Comparison of ENCODE assay signal across 8 mouse cellular contexts in the genomic region with DNA sequence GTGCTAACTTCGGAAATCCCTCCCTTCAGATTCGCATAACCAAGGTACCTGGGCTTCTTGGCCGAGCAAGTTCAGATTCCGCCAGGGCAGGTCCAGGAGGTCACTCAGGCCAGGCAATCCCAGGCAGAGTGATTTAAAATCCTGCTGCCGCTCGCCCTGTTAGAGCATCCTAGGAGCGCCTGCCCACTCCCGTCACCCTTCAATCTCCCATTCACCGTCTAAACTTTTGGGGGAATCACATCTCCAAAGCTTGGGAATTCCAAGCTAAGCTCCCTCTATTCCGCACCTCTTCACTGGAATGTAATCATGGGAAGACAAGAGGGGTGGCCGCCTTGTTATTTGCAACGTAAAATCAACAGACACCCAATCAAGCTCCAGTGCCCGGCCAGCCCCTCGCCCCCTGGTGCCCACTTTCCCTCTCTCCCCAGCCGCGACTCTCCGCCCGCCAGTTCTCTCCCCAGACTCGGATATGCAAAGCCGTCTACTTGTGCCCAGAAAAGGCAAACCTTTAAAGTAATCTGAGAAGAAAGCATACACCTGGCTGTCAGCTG. TPM values are rescaled to one million over a fixed set of nuclear protein-coding genes. Genes with fewer than 3 reads are reported as not detected.
DNase-seq lines count a peak whose midpoint lies in the region; ATAC-seq and TF ChIP-seq lines count a peak whose summit lies in the region.

No protein-coding gene starts in this region.

- ATAC-seq in hindbrain, embryonic 16.5 days, result peak; percentile 13
- ATAC-seq in midbrain, embryonic 13.5 days, result peak; percentile 16

- H3K79me2 ChIP-seq in liver, adult 2 months (ENCODE audit: control insufficient read depth, insufficient read depth, low read length), result no peaks in the 10 kb centered on the region

- no peaks in the 10 kb centered on the region for H3K36me3 ChIP-seq in liver, adult 2 months (ENCODE audit: control insufficient read depth, insufficient read depth, low read length)
- H3K36me3 ChIP-seq in hindbrain, embryonic 16.5 days (ENCODE audit: control insufficient read depth, insufficient read depth, low read length), result no peaks in the 10 kb centered on the region
- H3K36me3 ChIP-seq in midbrain, embryonic 13.5 days, result no peaks in the 10 kb centered on the region
- no peaks in the 10 kb centered on the region for H3K36me3 ChIP-seq in thymus, adult 2 months (ENCODE audit: control insufficient read depth, insufficient read depth, low read length)

- 0 out of 2 replicates have a peak, but pooled peaks cover 2% of the 10 kb centered on the region for H3K27me3 ChIP-seq in cerebellum, adult 2 months (ENCODE audit: control insufficient read depth, insufficient read depth, low read length)
- peaks cover 2% of the 10 kb centered on the region; the same call in 1 of the 2 replicates for H3K27me3 ChIP-seq in liver, adult 2 months (ENCODE audit: control insufficient read depth, insufficient read depth, low read length)
- peaks cover 3% of the 10 kb centered on the region for H3K27me3 ChIP-seq in hindbrain, embryonic 16.5 days (replicated peaks; ENCODE audit: control insufficient read depth, insufficient read depth, low read length)
- H3K27me3 ChIP-seq in midbrain, embryonic 13.5 days, result peaks cover 44% of the 10 kb centered on the region
- H3K27me3 ChIP-seq in thymus, adult 2 months (ENCODE audit: control insufficient read depth, insufficient read depth, low read length), result peaks cover 14% of the 10 kb centered on the region

- peak overlapping the region; percentile 100 for H3K4me2 ChIP-seq in hindbrain, embryonic 16.5 days (ENCODE audit: low read length)
- H3K4me2 ChIP-seq in midbrain, embryonic 13.5 days (replicated peaks), result peak overlapping the region; percentile 99

- peak overlapping the region; percentile 28 for H3K4me3 ChIP-seq in cerebellum, adult 2 months (replicated peaks; ENCODE audit: insufficient read depth, low read depth, low read length)
- H3K4me3 ChIP-seq in liver, adult 2 months (ENCODE audit: insufficient read depth, low read depth, low read length), result no peak overlapping the region
- peak overlapping the region; percentile 70 for H3K4me3 ChIP-seq in hindbrain, embryonic 16.5 days (ENCODE audit: low read length)
- H3K4me3 ChIP-seq in midbrain, embryonic 13.5 days (replicated peaks), result peak overlapping the region; percentile 61
- no peak overlapping the region for H3K4me3 ChIP-seq in thymus, adult 2 months (ENCODE audit: control insufficient read depth, insufficient read depth, low read length)

- H3K9ac ChIP-seq in liver, adult 2 months (ENCODE audit: low read depth, low read length), result no peak overlapping the region
- peak overlapping the region; percentile 69 for H3K9ac ChIP-seq in hindbrain, embryonic 16.5 days (ENCODE audit: low read depth, low read length)
- H3K9ac ChIP-seq in midbrain, embryonic 13.5 days (replicated peaks), result peak overlapping the region; percentile 66

- no peak for TF ChIP-seq CTCF in cerebellum, adult 2 months (IDR thresholded peaks at IDR 0.05; ENCODE audit: borderline replicate concordance, insufficient read depth, low read depth, low read length)
- TF ChIP-seq CTCF in liver, adult 2 months (IDR thresholded peaks at IDR 0.05; ENCODE audit: low read depth, low read length), result no peak
- TF ChIP-seq CTCF in thymus, adult 2 months (IDR thresholded peaks at IDR 0.05; ENCODE audit: borderline replicate concordance, control insufficient read depth, extremely low read depth, insufficient read depth, low read length, poor library complexity), result no peak

- no peaks in the 10 kb centered on the region for H3K9me3 ChIP-seq in hindbrain, embryonic 16.5 days (ENCODE audit: control insufficient read depth, low read length)
- H3K9me3 ChIP-seq in midbrain, embryonic 13.5 days, result no peaks in the 10 kb centered on the region

- no peak overlapping the region for H3K27ac ChIP-seq in cerebellum, adult 2 months (ENCODE audit: insufficient read depth, low read length)
- H3K27ac ChIP-seq in liver, adult 2 months (replicated peaks; ENCODE audit: insufficient read depth, low read depth, low read length), result no peak overlapping the region
- peak overlapping the region; percentile 48 for H3K27ac ChIP-seq in hindbrain, embryonic 16.5 days (ENCODE audit: low read depth, low read length)
- peak overlapping the region; percentile 47; the same call in 1 of the 2 replicates for H3K27ac ChIP-seq in midbrain, embryonic 13.5 days
- no peak overlapping the region for H3K27ac ChIP-seq in thymus, adult 2 months (ENCODE audit: control insufficient read depth, insufficient read depth, low read length)

- TF ChIP-seq POLR2A in cerebellum, adult 2 months (IDR thresholded peaks at IDR 0.05; ENCODE audit: borderline replicate concordance, insufficient read depth, low read length), result no peak
- TF ChIP-seq POLR2A in liver, adult 2 months (IDR thresholded peaks at IDR 0.05; ENCODE audit: extremely low read depth, insufficient read depth, low read length), result no peak
- TF ChIP-seq POLR2A in thymus, adult 2 months (IDR thresholded peaks at IDR 0.05; ENCODE audit: control insufficient read depth, extremely low read depth, insufficient read depth, low read length, poor library complexity), result no peak

- no peaks in the 10 kb centered on the region for H3K4me1 ChIP-seq in cerebellum, adult 2 months (ENCODE audit: control insufficient read depth, insufficient read depth, low read length)
- H3K4me1 ChIP-seq in liver, adult 2 months (ENCODE audit: control insufficient read depth, insufficient read depth, low read length), result 0 out of 2 replicates have a peak, but pooled peaks cover 1% of the 10 kb centered on the region
- H3K4me1 ChIP-seq in hindbrain, embryonic 16.5 days (ENCODE audit: control insufficient read depth, insufficient read depth, low read depth, low read length), result peaks cover 18% of the 10 kb centered on the region
- peaks cover 35% of the 10 kb centered on the region for H3K4me1 ChIP-seq in midbrain, embryonic 13.5 days (replicated peaks)
- H3K4me1 ChIP-seq in thymus, adult 2 months (replicated peaks; ENCODE audit: control insufficient read depth, insufficient read depth, low read length), result peaks cover 14% of the 10 kb centered on the region

- WGBS in cerebellum, adult 2 months, result under 1% methylated on average over 20 of the region's 20 CpGs
- 4% methylated on average over 20 of the region's 20 CpGs for WGBS in liver, adult 2 months
- WGBS in hindbrain, embryonic 16.5 days, result 0% methylated on average over 20 of the region's 20 CpGs
- WGBS in midbrain, embryonic 13.5 days, result under 1% methylated on average over 20 of the region's 20 CpGs
- WGBS in thymus, adult 2 months, result 5% methylated on average over 20 of the region's 20 CpGs

- peak in 1 of 2 experiments; percentile 17 for DNase-seq in cerebellum, adult 2 months
- DNase-seq in cerebellum, adult 9-10 months, result no peak
- DNase-seq in liver, adult 2 months (ENCODE audit: extremely low read depth, low read depth, low spot score), result peak; percentile 55
- no peak for DNase-seq in liver
- DNase-seq in spleen, postnatal 10 days (ENCODE audit: low spot score in 2 of 2), result no peak
- DNase-seq in thymus, adult 2 months, result no peak

RNA-seq across cellular contexts. Expression of a gene that starts 0.7 kb away (rescaled TPM):
- polyA plus RNA-seq in cerebellum, adult 2 months (2012; rRNA removed), result 6.6 and 7.3 TPM in 2 replicates
- under 0.01 and 0.20 TPM in 2 replicates for total RNA-seq in liver, adult 2 months (2014; rRNA removed)
- not detected in 2 replicates for polyA plus RNA-seq in liver, adult 2 months (2012; rRNA removed)
- polyA plus RNA-seq in hindbrain, embryonic 16.5 days (2015; fragmentation: Nextera tagmentation; extraction: Ambion mirVana), result 11.5 and 16.1 TPM in 2 replicates
- polyA plus RNA-seq in midbrain, embryonic 13.5 days (2015; fragmentation: Nextera tagmentation; extraction: Ambion mirVana), result 7.1 and 9.4 TPM in 2 replicates
- polyA plus RNA-seq in thymus, adult 2 months (2012; rRNA removed), result 0.45 and 0.51 TPM in 2 replicates

Comparison
In these comparisons a context has a peak if more than half of its experiments do, and no peak if none do; other contexts are left out.
1. H3K27ac ChIP-seq: peak in hindbrain, embryonic 16.5 days (single experiment) and midbrain, embryonic 13.5 days (single experiment); none in cerebellum, adult 2 months (single experiment), liver, adult 2 months (single experiment) and thymus, adult 2 months (single experiment).
2. H3K4me3 ChIP-seq: peak in cerebellum, adult 2 months (single experiment), hindbrain, embryonic 16.5 days (single experiment) and midbrain, embryonic 13.5 days (single experiment); none in liver, adult 2 months (single experiment) and thymus, adult 2 months (single experiment).